Mouse (Mus musculus) macrophage (primary cell): ENCODE results near the gene Slc25a40. TPM values are rescaled to one million over a fixed set of nuclear protein-coding genes. Genes with fewer than 3 reads are reported as not detected.

Source experiments
- H3K27ac ChIP-seq: fragments of 350-480 bp; formaldehyde crosslinking; 2 replicates; pipeline ENCODE4 v1.9.0; 2021
- H3K36me3 ChIP-seq: fragments of 350-480 bp; formaldehyde crosslinking; 2 replicates; pipeline ENCODE4 v1.9.0; 2021; ENCODE audit errors: inconsistent target
- H3K4me3 ChIP-seq: fragments of 350-480 bp; formaldehyde crosslinking; 2 replicates; pipeline ENCODE4 v1.9.0; 2021; ENCODE audit errors: inconsistent target
- H3K79me2 ChIP-seq: fragments of 350-480 bp; formaldehyde crosslinking; 2 replicates; pipeline ENCODE4 v1.9.0; 2021; ENCODE audit errors: inconsistent target
- WGBS: methylation state at CpG from one replicate; pipeline ENCODE4 v1.1.7; 2026; ENCODE audit warnings: inconsistent platforms; ENCODE audit not compliant: missing documents; 5-methylcytosine and 5-hydroxymethylcytosine counted together
- polyA plus RNA-seq: library from polyadenylated mRNA; stranded (reverse); fragments of 250-400 nt; gene quantifications from 3 replicates; pipeline ENCODE4 v1.2.4, GENCODE M21; 2018; ENCODE audit warnings: inconsistent platforms

The Slc25a40 gene
- polyA plus RNA-seq, 1 experiment from 2014 or later = 13.2 TPM

GRCm38 (mm10) chr5:8437481-8438156 is 15.0 kb downstream of the Slc25a40 start:
- Histone ChIP-seq H3K27ac (no peak overlapping the region), H3K79me2 (no peaks in the 10 kb centered on the region), H3K4me3 (no peak overlapping the region), H3K36me3 (no peaks in the 10 kb centered on the region; the same call in 1 of the 2 replicates)
- 98% methylated on average over 5 of the region's 5 CpGs for WGBS

GRCm38 (mm10) chr5:8439095-8439494 is 16.4 kb downstream of the Slc25a40 start:
- Histone ChIP-seq H3K36me3 (no peaks in the 10 kb centered on the region; the same call in 1 of the 2 replicates), H3K27ac (no peak overlapping the region), H3K4me3 (no peak overlapping the region), H3K79me2 (no peaks in the 10 kb centered on the region)
- WGBS = 73% methylated on average over 2 of the region's 2 CpGs

GRCm38 (mm10) chr5:8455565-8455964 is 32.9 kb downstream of the Slc25a40 start:
- H3K36me3 ChIP-seq = no peaks in the 10 kb centered on the region
- H3K27ac ChIP-seq = no peak overlapping the region
- no peaks in the 10 kb centered on the region for H3K79me2 ChIP-seq
- H3K4me3 ChIP-seq = no peak overlapping the region

GRCm38 (mm10) chr5:8456561-8456960 is 33.9 kb downstream of the Slc25a40 start:
- Histone ChIP-seq H3K27ac (no peak overlapping the region), H3K79me2 (no peaks in the 10 kb centered on the region), H3K4me3 (no peak overlapping the region), H3K36me3 (no peaks in the 10 kb centered on the region)
- whole genome bisulfite sequencing = 75% methylated on average over 5 of the region's 5 CpGs

- no peak overlapping the region for H3K27ac ChIP-seq
- no peaks in the 10 kb centered on the region for H3K36me3 ChIP-seq
- 90% methylated on average over 4 of the region's 4 CpGs for whole genome bisulfite sequencing
- no peak overlapping the region for H3K4me3 ChIP-seq
- H3K79me2 ChIP-seq = no peaks in the 10 kb centered on the region
These were observed 65.5 kb downstream of the Slc25a40 start for GRCm38 (mm10) chr5:8487989-8488700.

- no peaks in the 10 kb centered on the region for H3K79me2 ChIP-seq
- H3K27ac ChIP-seq = no peak overlapping the region
- 94% methylated on average over 2 of the region's 2 CpGs for WGBS
- no peak overlapping the region for H3K4me3 ChIP-seq
- H3K36me3 ChIP-seq = no peaks in the 10 kb centered on the region
These were observed 66.1 kb downstream of the Slc25a40 start for GRCm38 (mm10) chr5:8488701-8489297.

GRCm38 (mm10) chr5:8489471-8490110 is 66.9 kb downstream of the Slc25a40 start:
- Histone ChIP-seq H3K4me3 (no peak overlapping the region), H3K36me3 (no peaks in the 10 kb centered on the region), H3K79me2 (no peaks in the 10 kb centered on the region), H3K27ac (no peak overlapping the region)
- 34% methylated on average over 6 of the region's 6 CpGs for WGBS

GRCm38 (mm10) chr5:8491778-8492177 is 69.1 kb downstream of the Slc25a40 start:
- H3K79me2 ChIP-seq = no peaks in the 10 kb centered on the region
- no peak overlapping the region for H3K27ac ChIP-seq
- no peaks in the 10 kb centered on the region for H3K36me3 ChIP-seq
- no peak overlapping the region for H3K4me3 ChIP-seq
- WGBS = 28% methylated on average over 4 of the region's 4 CpGs

Other genes starting within 250 kb of the Slc25a40 start
- gene Adam22, start 54.7 kb upstream of the Slc25a40 start, polyA plus RNA-seq = 1.5 to 5.6 TPM (median 2.9 TPM) in 3 replicates
- 16.1 to 21.0 TPM (median 17.5 TPM) in 3 replicates for gene Dbf4, start 134 bp upstream of the Slc25a40 start, polyA plus RNA-seq
- 0.89 to 1.5 TPM (median 1.2 TPM) in 3 replicates for gene Rundc3b, start 200.1 kb downstream of the Slc25a40 start, polyA plus RNA-seq
- gene Abcb1a, start 237.2 kb downstream of the Slc25a40 start, polyA plus RNA-seq = 7.6 to 8.1 TPM (median 7.8 TPM) in 3 replicates